Mouse (Mus musculus): Measurements from ENCODE around the gene Serpinb9. TPM values are rescaled to one million over a fixed set of nuclear protein-coding genes. Genes with fewer than 3 reads are reported as not detected.
"Not testable (repeated sequence)": the region's sequence is repeated elsewhere in the genome, so short reads cannot be mapped to it uniquely, and the experiment has no call there.

Serpinb9 gene
- polyA plus RNA-seq, 2 experiments from 2014 or later, result 17.0 to 20.8 TPM

DNA sequence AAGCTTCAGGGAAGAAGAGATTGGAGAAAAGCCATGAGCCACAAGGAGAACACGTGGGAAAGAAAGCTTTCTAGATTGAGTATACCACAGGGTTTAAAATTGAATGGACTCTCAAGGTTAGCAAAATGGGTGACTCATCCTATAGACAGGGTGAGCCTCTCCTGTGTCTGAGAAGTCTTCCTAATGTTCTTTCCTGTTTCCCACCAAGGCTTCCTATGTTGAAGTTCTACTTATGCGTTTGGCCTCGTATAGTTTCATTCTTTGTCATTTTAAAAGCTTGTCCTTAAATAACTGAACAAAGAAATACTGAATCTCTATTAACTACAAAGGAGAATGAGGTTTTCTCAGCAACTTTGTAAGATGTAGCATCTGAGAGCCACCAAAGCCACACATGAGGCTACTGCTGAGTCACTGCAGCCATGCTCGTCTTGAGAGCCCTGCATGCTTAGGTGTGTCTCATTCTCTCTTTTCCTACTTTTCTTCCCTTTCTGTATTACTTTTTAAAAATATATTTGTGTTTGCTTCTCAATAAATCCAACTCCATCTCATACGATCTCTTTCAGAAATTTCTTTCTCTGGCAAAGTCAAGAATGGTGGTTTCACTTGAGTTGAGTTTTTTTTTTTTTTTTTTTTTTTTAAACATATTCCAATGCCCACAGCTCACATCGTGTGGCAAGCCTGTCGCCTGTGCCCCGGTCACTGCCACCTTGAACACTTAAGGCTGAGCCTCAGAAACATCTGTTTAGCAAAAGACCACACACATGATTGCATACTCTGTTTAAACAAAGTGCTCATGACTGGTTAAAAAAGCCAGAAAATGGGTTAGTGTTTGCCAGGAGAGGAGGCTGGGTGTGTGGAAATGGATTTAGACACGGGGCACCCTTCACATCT lies 718 bp downstream of the Serpinb9 start:
- peak; percentile 7 for ATAC-seq

GRCm38 (mm10) chr13:33004414-33005105 lies 1.5 kb downstream of the Serpinb9 start:
- ATAC-seq, result peak; percentile 76

- ATAC-seq, result no peak
Measured at GRCm38 (mm10) chr13:33005501-33006075, 2.5 kb downstream of the Serpinb9 start.

GRCm38 (mm10) chr13:33006555-33006954 lies 3.5 kb downstream of the Serpinb9 start:
- ATAC-seq, result no peak

DNA sequence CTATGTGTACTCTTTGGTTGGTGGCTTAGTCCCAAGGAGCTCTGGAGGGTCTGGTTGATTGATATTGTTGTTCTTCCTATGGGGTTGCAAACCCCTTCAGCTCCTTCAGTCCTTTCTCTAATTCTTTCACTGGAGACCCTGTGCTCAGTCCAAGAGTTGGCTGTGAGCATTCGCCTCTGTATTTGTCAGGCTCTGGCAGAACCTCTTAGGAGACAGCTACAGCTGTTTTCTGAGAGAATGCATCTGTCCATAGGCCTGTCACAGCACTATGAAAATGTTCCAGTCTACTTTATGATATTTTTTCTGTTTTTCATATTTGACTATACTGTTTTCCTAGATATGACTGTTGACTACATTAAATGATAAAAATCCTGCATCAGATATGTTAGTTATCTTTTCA lies 9.3 kb downstream of the Serpinb9 start:
- ATAC-seq, result no peak

- no peak for ATAC-seq
Measured at GRCm38 (mm10) chr13:33013271-33013670, 10.2 kb downstream of the Serpinb9 start.

- ATAC-seq, result no peak
Measured at GRCm38 (mm10) chr13:33022371-33022770, 19.3 kb downstream of the Serpinb9 start.

GRCm38 (mm10) chr13:33026427-33027057 lies 23.5 kb downstream of the Serpinb9 start:
- no peak for ATAC-seq

- no peak for ATAC-seq
Measured at GRCm38 (mm10) chr13:33027244-33027643, 24.2 kb downstream of the Serpinb9 start, which contains the start of gene Serpinb9b. TSS of gene Serpinb9b (plus strand) at chr13:33027416.

- no peak for ATAC-seq
Measured at GRCm38 (mm10) chr13:33028146-33028545, 25.1 kb downstream of the Serpinb9 start.

- ATAC-seq, result no peak
Measured at GRCm38 (mm10) chr13:33028550-33028949, 25.5 kb downstream of the Serpinb9 start.

- ATAC-seq, result not testable (repeated sequence)
Measured at GRCm38 (mm10) chr13:33029478-33029877, 26.4 kb downstream of the Serpinb9 start.

DNA sequence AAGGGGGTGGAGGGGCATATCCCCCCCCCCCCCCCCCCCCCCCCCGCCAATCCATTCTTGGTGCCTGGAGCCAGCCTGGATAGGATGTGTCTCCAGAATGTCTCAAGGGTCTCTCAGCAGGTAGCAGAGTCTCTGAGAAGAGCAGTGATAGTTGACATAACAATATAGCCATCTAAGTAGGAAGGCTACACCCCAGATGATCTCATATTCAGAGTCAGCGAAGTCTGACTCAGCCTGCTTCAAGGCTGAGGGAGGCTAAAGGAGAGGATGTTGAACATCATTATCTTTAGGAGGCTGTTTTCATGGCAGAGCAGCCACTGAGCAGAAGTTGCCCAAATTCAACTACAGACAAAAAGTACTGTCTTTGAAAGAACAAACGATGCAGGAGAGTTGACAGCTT lies 27.2 kb downstream of the Serpinb9 start:
- ATAC-seq, result no peak

GRCm38 (mm10) chr13:33035506-33035905 lies 32.5 kb downstream of the Serpinb9 start:
- ATAC-seq, result no peak

GRCm38 (mm10) chr13:33043542-33043941 lies 40.5 kb downstream of the Serpinb9 start:
- ATAC-seq, result no peak

DNA sequence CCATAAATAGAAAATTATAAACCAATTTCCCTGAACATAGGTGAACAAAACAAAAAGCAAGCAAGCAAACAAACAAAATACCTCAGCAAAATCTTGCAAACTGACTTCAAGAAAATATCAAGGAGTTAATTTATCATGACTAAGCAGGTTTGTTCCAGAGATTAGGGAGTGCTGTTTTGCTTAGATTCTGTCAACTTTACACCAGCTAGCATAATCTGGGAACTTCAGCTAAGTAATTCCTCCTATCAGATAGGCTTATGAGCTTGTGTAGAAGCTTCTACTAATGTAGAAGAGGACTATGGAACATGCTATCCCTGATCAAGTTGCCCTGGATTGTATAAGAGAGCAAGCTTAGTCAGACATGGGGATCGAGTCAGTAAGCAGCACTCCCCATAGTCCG lies 44.2 kb downstream of the Serpinb9 start:
- no peak for ATAC-seq

DNA sequence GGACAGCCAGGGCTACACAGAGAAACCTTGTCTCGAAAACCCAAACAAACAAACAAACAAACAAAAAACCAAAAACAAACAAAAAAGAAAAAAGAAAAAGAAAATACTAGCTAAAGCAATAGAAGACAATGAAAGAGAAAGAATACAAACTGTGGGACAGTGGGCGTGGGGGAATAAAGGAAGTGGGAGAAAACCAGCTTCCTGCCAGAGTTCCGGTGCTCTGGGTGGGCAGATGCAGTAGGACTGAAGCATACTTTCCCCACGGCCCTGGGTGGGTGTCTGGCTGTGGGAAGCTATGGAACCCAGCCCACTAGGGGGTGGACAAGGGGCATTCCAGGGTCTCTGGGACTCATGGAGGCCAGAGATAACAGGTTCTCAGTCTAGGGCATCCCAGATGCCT lies 45.1 kb downstream of the Serpinb9 start:
- no peak for ATAC-seq

DNA sequence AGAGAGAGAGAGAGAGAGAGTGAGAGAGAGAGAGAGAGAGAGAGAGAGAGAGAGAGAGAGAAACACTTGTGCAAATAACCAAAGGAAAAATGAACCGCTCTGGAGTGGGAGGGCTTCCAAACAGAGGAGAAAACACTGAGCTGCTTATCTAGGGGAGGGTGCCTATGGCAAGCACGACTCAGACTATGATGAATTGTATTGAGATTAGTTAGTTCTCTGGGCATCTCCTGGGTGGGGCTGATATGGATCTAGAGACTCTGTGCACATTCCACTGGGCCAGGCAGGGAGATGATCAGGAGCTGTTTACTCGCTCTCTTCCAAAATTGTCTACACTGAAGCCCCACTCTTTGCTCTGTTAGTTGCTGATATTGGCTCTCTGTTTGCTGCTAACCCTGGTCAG lies 48.6 kb downstream of the Serpinb9 start:
- no peak for ATAC-seq

GRCm38 (mm10) chr13:33063048-33063447 lies 60.0 kb downstream of the Serpinb9 start:
- ATAC-seq, result no peak

Measured in activated CD4-positive, CD25-positive, alpha-beta regulatory T cell, adult 4 months (primary cell).